Mouse (Mus musculus): ENCODE data around the gene Msmo1.

Msmo1 gene

DNA sequence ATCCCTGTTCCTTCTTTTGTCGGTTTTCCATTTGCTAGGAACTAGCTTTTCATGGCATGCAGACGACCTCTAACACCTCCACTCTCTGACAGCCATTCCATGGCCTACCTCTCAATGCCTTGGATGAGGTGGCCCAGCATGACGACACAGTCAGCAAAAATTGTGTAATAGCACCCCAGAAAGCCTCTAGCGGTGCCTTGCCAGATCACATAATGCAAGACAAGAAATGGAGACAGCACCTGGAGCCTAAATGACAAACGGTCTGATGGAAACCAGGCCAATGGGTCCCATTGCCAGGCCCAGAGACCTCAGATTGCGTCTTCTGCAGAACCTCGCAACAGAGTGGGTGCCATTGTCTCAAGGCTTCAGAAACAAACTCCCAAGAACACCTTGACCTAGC, 21.1 kb downstream of the Msmo1 start:
- DNase-seq (ENCODE audit: low read depth in 1 of 2, low spot score in 2 of 2), result no peak

DNA sequence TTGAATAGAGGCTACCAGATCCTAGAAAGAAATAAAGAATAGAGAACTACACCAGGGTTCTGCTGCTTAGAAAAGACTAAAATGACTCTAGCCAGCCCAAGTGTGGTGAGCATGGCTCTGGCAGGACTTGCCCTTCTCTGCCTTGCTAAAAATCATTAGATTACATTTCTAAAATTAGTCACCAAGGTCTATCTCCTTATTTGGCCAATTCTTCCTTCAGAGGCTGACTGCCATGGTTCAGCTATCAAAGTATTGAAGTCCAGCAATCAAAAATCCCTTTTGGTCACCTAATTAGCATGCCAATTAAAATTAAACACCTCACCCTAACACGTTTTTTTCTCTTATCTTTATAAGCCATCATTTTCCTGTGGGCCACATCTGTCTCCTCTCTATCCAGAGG, 22.0 kb downstream of the Msmo1 start:
- no peak for DNase-seq (ENCODE audit: low read depth in 1 of 2, low spot score in 2 of 2)

DNA sequence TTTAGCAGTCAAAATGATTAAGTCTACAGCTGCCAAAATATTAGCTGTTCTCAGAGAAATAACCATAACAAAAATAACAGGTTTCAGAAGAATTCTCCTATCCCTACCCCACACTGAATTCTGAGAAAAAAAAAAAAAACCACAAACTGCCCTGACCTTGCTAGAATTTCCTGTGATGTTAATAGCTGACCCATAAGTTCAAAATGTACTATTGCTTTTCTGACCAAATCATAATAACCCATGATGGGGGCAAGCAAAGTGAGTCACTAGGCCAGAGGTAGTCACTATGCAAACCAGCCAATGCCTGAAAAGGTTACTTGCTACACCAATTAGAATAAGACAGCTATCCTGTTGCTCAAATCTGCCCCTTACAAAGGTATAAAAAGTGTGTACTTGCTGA, 26.1 kb downstream of the Msmo1 start:
- no peak for DNase-seq (ENCODE audit: low read depth in 1 of 2, low spot score in 2 of 2)

DNA sequence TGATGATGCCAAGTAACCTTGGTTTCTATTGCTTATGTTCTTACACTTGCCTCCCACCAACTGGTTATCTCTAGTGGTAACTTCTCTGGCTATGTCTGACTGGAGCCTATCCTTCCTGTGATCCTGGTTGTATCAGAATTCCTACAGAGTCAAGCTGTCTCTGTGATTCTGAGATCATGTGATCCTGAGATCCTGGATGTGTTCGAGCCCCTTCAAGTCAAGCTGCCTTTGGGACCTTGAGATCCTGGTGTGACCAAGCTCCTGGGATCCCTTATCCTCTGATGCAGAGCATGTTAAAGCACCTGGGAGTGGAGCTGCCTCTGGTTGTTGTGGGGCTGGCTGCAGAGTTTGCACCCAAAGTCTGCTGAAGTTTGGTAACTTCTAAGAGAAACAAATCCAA, 30.4 kb downstream of the Msmo1 start:
- DNase-seq (ENCODE audit: low read depth in 1 of 2, low spot score in 2 of 2), result no peak

DNA sequence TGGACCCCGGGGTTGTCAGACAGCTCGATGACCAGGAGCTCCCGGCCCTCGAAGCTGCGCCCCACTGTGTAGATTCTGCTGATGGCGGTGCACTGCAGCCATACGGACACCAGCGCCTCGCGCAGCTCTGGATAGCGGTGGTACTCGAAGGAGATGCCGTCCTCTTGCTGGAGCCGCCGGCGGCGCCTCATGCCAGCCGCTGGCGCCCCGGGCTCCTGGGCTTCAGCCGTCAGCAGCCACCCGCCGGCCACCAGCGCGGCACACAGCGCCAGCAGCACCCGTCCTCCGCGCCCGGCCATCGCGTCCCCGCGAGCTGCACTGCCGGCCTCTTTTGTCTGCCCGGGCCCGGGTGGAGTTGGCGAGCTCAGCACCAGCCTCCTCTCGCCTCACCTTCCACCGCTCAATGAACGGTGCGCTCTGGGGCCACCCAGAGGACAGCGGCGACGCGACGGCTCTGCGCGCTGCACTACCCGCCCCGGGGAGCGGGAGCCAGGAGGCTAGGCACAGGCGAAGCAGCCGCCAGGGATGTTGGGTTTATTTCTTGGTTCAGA, 40.9 kb downstream of the Msmo1 start, which contains the start of gene Cpe:
Gene Cpe (minus strand): TSS at position 404 of the 551 bp plus-strand sequence.
- no peak for DNase-seq (ENCODE audit: low read depth in 1 of 2, low spot score in 2 of 2)

DNA sequence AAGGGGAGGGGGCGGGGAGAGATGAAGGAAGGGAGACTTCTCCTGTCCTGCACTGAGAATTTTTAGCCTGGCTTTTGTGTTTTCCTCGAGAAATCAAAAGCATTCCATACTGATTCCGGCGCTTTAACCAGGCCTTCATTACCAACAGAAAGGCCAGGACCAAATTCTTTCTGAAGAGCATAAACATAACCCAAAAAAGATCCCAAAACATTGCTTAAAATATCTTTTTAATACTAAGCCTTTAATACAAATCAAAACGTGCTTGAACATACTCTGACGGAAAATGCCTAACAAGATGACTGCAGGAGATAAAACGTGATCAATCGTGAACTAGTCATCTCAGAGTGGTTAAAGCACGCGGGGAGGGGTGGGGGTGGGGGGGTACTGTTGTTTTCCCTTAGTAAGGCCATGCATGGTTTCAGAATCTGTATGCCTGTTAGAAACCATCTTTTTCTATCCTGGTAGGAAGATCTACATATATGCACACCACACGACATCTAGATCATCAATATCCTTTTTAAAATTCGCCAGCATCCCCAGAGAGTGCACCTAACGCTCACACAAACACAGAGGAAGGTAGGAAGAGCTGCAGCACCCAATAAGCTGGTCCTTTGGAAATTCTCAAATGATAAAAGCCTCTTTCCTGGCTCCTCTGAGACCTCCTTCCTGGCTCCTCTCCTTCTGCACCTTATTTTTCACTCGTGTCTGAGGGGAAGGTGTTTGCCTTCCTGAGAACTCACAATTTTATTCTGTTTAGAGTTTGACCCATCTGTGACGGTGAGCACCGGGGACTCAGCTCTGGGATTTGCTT, 41.8 kb downstream of the Msmo1 start:
- no peak for DNase-seq (ENCODE audit: low read depth in 1 of 2, low spot score in 2 of 2)

DNA sequence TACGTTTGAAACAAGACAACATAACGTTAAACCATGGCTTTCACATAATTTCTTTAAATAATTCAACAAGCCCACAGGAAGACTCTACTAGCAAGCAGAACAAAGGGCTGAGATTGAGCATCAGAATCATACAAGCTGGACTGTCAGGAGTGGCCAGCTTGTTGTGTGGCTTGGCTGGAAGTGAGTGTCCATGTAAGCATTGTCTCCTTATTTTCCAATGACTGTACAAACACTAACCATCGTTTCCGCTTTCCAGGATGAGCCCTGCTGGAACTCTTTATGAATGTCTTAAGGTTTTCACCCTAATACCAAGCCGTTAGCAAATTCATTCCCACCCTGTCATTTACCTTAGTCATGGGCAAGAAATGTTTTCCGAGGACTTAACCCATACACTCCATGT, 42.7 kb downstream of the Msmo1 start:
- no peak for DNase-seq (ENCODE audit: low read depth in 1 of 2, low spot score in 2 of 2)

DNA sequence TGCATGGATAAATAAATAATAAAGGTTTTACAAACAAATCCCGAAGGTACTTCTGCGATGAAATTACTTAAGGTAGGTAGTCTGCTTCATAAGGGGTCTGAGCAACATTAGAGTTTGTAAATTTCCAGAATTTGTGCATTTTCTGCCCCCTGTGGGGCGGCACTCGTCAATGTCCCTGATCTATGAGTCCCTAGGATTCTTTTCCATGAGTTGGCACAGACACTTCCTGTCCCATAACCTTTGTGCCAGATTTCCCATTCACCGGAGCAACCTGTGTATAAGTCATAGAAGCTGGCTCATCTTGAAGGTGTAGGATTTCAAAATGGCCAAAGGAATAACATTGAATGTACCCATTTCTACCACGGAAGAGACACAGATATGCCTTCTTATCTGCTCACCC, 43.3 kb downstream of the Msmo1 start:
- no peak for DNase-seq (ENCODE audit: low read depth in 1 of 2, low spot score in 2 of 2)

DNA sequence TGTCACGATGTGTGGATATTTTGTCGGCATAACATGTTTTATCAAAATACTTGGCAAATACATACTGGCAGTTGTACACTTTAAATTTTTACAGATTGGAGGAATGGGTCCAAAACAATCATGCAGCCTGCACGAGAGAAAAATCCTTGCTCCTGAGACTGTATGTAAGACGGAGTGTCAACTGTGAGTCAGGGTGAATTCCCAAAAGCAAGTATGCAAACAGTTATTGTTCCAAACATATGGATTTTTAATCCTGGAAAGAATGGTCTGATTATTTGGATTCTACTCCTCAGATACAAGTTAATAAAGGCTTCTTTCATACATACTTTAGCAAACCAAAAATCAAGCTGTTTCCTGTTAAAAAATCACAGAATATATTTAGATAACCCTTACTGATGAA, 44.9 kb downstream of the Msmo1 start:
- DNase-seq (ENCODE audit: low read depth in 1 of 2, low spot score in 2 of 2), result no peak

DNA sequence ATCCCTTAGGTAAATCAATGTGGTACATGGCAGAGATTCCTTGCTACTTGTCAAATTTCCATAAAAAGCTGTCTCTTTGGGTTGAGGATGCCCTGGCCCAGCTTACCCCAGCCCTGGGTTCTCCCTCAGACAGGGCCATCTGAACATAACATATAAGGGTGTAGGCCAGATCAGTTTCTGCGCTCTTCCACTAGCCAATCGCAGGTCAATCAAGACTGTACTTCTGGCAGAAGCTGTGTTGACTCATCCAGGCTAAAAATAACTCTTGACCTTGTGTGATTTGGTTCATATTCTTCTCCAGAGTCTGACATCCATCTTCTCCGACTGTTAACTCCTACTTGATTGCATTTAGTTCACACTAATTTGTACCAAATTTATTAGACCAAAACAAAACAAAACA, 45.4 kb downstream of the Msmo1 start:
- no peak for DNase-seq (ENCODE audit: low read depth in 1 of 2, low spot score in 2 of 2)

DNA sequence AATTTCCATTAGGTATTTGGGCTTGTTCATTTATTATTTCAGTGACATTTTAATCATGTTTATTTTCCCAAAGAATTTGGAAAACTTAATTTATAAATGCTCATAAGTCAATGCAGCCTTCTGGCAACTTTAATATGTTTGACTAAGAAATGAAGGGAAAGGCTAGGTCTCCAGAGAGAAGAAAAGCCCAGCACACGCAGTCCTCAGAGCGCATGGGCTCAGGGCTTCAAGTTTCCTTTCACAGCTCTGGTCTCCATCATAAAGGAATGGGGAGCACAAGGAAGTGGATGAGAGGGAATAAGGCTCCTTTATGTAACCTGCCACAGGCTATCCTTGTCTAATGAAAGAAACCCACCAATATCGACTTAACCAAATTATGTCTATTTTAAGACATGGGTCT, 51.1 kb downstream of the Msmo1 start:
- DNase-seq (ENCODE audit: low read depth in 1 of 2, low spot score in 2 of 2), result no peak

DNA sequence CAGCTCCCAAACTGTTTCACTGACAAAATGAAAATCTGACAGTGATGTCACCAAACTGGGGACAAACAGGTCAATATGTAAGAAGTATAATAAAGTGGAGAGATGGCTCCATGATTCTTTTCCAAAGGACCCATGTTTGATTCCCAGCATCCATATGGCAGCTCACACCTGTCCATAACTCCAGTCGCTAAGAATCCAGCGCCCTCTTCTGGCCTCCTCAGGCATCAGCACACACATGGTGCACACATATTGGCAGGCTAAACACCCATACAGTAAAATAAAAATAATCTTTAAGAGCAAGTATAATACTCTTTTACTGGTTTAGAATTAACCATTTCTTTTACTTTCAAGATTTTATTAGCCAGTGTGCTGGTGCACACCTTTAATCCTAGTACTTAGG, 57.2 kb downstream of the Msmo1 start:
- DNase-seq (ENCODE audit: low read depth in 1 of 2, low spot score in 2 of 2), result no peak

DNA sequence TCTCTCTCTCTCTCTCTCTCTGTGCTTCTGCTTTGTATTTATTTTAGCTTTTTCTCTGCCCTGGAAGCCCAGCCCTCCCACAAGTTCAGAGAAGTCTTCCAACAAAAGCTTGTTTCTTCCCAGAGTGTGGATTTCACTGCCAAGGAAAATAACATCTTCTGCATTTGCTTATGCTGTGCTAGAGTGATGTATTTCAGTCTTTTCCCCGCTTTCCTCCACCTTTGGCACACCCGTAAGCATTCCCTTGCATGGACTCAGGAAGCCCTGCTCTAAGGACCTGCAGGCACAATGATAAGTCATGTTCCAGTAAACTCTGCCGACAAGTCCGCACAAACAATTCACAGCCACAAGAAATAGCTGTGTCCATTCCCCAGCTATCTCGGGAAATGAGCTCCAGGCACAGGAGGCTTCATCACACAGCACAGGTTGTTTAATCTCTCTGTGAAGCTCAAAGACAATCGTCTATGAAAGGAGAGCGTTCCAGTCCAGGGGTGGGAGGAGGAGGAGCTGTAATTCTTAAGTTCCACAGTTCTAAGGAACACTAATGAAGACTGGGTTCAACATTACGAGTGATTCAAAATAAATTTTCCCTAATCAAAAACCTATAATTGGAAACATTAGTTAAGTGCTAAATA, 58.5 kb downstream of the Msmo1 start:
- no peak for DNase-seq (ENCODE audit: low read depth in 1 of 2, low spot score in 2 of 2)

DNA sequence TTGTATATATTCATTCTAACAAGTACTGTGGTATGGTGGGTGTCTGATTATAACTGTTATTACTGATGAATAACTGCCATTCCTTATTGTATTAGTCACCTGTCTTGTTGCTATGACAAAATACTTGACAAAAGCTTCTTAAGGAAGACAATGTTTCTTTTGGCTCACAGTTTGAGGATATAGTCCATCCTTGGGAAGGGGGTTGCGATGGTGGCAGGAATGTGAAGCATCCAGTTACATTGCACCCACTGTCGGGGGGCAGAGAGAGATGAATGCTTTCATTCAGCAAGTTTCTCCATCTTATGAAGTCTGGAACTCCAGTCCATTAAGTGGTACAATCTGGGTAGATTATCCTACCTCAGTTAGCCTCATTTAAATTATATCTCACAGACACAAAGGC, 60.7 kb downstream of the Msmo1 start:
- DNase-seq (ENCODE audit: low read depth in 1 of 2, low spot score in 2 of 2), result no peak

DNA sequence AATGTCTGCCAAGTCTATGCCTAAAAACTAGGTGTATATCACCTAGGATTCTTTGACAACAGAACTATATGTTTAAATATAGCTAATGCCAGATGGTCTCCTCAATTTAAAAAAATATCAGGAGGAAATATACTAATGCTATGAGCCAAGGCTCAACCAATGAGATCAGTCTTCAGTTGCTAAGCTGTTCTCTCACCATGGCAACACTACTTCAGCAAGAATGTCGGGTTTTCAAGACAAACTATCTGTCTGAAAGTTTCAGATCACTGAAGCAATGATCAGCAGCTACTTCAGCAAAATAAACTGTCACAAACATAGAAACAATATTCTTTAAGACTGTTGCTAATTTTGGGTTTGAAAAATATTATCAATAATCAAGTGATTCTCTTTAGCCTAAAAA, 61.7 kb downstream of the Msmo1 start:
- no peak for DNase-seq (ENCODE audit: low read depth in 1 of 2, low spot score in 2 of 2)

Data from monocyte, adult 2 months (primary cell).